Mouse (Mus musculus): ENCODE data around the gene R3hdm4. TPM values are rescaled to one million over a fixed set of nuclear protein-coding genes. Genes with fewer than 3 reads are reported as not detected.
A peak's percentile ranks its signal among the peaks of the same experiment; 100 is the strongest.

Gene R3hdm4
- polyA plus RNA-seq, 1 experiment from 2014 or later = 104 TPM

DNA sequence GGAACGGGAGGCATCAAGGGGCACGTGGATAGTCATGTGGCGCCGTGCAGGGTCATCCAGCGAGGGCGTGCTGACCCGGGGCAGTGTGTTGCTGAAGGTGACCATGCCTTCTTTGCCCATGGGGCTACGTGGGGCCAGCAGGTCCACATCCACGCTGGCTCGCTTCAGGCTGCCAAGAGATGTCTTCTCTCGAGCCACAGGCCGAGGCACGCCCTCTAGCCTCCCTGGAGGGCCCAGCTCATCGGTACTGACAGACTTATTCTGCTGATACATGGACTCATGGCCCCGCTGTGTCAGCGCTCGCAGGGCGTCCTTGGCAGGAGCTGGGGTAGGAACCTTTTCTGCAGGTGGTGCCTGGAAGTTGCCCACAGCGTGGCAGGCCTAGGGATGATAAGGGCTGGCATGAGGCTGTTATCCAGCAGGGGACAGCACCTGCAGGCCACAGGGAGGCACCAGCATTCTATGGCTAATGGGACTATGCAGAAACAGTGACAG, 55.2 kb downstream of the R3hdm4 start:
- Histone ChIP-seq H3K36me3 (ENCODE audit: control insufficient read depth, insufficient read depth, low read length) (peaks cover 30% of the 10 kb centered on the region), H3K27ac (ENCODE audit: low read depth, low read length) (no peak overlapping the region), H3K9me3 (ENCODE audit: control insufficient read depth, low read length) (no peaks in the 10 kb centered on the region), H3K4me2 (no peak overlapping the region), H3K4me1 (replicated peaks; ENCODE audit: control insufficient read depth, insufficient read depth, low read length) (no peaks in the 10 kb centered on the region; the same call in 1 of the 2 replicates), H3K27me3 (replicated peaks; ENCODE audit: control insufficient read depth, insufficient read depth, low read length) (no peaks in the 10 kb centered on the region), H3K9ac (ENCODE audit: low read depth, low read length) (no peak overlapping the region), H3K4me3 (ENCODE audit: low read depth, low read length) (no peak overlapping the region)
- ATAC-seq (replicated peaks; ENCODE audit: low FRiP score) = no peak
- 78% methylated on average over 19 of the region's 19 CpGs for WGBS
- no peak for DNase-seq (ENCODE audit: low spot score)

DNA sequence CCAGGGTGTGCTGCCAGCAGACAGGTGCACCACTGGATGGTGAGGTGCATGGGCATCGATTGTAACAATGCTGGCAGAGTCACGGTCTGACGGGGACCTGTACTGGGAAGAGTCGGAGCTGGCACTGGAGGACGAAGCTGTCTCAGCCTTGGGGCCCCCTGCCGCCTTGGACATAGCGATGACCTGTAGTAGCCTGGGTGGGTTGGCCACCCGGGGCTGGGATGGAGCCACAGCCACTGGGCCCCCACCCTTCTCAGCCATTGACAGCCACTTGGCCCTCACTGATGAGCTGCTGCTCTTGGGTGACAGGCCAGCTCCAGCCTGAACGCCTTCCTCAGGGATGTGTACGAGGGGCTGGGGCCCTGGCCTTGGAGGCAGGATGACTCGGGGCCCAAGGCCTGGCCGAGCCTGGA, 55.8 kb downstream of the R3hdm4 start:
- Histone ChIP-seq H3K27me3 (replicated peaks; ENCODE audit: control insufficient read depth, insufficient read depth, low read length) (no peaks in the 10 kb centered on the region), H3K4me2 (no peak overlapping the region), H3K4me1 (replicated peaks; ENCODE audit: control insufficient read depth, insufficient read depth, low read length) (no peaks in the 10 kb centered on the region; the same call in 1 of the 2 replicates), H3K9ac (ENCODE audit: low read depth, low read length) (no peak overlapping the region), H3K9me3 (ENCODE audit: control insufficient read depth, low read length) (no peaks in the 10 kb centered on the region), H3K36me3 (ENCODE audit: control insufficient read depth, insufficient read depth, low read length) (peaks cover 36% of the 10 kb centered on the region), H3K4me3 (ENCODE audit: low read depth, low read length) (no peak overlapping the region), H3K27ac (ENCODE audit: low read depth, low read length) (no peak overlapping the region)
- DNase-seq (ENCODE audit: low spot score) (peak; percentile 64), ATAC-seq (replicated peaks; ENCODE audit: low FRiP score) (peak; percentile 38; the same call in 1 of the 2 replicates)
- WGBS = 61% methylated on average over 12 of the region's 12 CpGs

DNA sequence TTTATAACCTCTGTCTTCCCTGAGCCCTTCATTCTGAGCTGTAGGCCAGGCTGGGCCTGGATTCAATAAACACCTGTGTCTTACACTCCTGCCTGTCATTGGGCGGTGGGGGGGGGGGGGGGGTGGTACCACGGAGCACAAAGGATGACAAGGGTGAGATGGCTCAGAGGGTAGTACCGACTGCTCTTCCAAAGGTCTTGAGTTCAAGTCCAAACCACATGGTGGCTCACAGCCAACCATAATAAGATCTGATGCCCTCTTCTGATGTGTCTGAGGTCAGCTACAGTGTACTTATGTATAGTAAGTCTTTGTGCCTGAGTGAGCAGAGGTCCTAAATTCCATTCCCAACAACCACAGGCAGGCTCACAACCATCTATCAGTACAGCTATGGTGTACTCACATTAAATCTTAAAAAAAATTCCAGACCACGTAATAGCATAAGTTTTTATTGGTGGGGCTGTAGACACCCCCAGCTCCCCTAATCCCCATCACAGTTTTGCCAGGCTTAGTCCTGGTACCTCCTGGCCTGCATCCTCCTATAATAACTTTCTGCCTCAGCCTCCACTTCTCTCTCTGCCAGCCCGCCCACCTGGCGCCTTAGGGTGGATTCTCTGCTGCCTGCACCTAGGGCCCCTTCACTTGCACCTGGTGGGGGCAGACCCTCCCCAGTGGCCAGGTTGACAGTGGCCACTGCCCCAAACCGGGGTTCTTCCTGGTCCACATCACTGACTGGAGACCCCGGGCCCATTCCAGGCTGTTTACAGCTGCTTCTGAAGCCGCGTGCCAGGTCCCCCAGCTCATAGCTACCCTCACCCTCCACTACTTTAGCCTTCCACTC, 56.4 kb downstream of the R3hdm4 start:
- peaks cover 42% of the 10 kb centered on the region for H3K36me3 ChIP-seq (ENCODE audit: control insufficient read depth, insufficient read depth, low read length)
- H3K9me3 ChIP-seq (ENCODE audit: control insufficient read depth, low read length) = no peaks in the 10 kb centered on the region
- H3K27me3 ChIP-seq (replicated peaks; ENCODE audit: control insufficient read depth, insufficient read depth, low read length) = no peaks in the 10 kb centered on the region
- no peak overlapping the region for H3K4me2 ChIP-seq
- ATAC-seq (replicated peaks; ENCODE audit: low FRiP score) (peak; percentile 27), DNase-seq (ENCODE audit: low spot score) (peak; percentile 34)
- H3K4me3 ChIP-seq (ENCODE audit: low read depth, low read length) = no peak overlapping the region
- H3K9ac ChIP-seq (ENCODE audit: low read depth, low read length) = no peak overlapping the region
- H3K27ac ChIP-seq (ENCODE audit: low read depth, low read length) = no peak overlapping the region
- 58% methylated on average over 10 of the region's 10 CpGs for WGBS
- H3K4me1 ChIP-seq (replicated peaks; ENCODE audit: control insufficient read depth, insufficient read depth, low read length) = no peaks in the 10 kb centered on the region; the same call in 1 of the 2 replicates

DNA sequence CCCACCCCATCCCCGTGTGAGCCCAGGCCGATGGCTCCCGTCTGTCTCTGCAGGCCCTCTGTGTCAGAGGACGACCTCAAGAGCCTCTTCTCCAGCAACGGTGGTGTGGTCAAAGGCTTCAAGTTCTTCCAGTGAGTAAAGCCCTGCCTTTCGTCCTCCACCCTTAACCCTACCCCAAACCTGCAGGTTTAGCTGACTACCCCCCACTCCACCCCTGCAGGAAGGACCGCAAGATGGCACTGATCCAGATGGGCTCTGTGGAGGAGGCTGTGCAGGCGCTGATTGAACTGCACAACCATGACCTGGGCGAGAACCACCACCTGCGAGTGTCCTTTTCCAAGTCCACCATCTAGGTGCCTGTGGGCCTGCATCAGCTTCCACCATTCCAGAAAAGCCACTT, 58.1 kb downstream of the R3hdm4 start:
- DNase-seq (ENCODE audit: low spot score) (no peak), ATAC-seq (replicated peaks; ENCODE audit: low FRiP score) (no peak)
- Histone ChIP-seq H3K27ac (ENCODE audit: low read depth, low read length) (no peak overlapping the region), H3K9me3 (ENCODE audit: control insufficient read depth, low read length) (no peaks in the 10 kb centered on the region), H3K27me3 (replicated peaks; ENCODE audit: control insufficient read depth, insufficient read depth, low read length) (no peaks in the 10 kb centered on the region), H3K36me3 (ENCODE audit: control insufficient read depth, insufficient read depth, low read length) (peaks cover 54% of the 10 kb centered on the region), H3K4me2 (no peak overlapping the region), H3K9ac (ENCODE audit: low read depth, low read length) (no peak overlapping the region), H3K4me1 (replicated peaks; ENCODE audit: control insufficient read depth, insufficient read depth, low read length) (peaks cover 3% of the 10 kb centered on the region), H3K4me3 (ENCODE audit: low read depth, low read length) (no peak overlapping the region)
- 76% methylated on average over 10 of the region's 10 CpGs for WGBS

DNA sequence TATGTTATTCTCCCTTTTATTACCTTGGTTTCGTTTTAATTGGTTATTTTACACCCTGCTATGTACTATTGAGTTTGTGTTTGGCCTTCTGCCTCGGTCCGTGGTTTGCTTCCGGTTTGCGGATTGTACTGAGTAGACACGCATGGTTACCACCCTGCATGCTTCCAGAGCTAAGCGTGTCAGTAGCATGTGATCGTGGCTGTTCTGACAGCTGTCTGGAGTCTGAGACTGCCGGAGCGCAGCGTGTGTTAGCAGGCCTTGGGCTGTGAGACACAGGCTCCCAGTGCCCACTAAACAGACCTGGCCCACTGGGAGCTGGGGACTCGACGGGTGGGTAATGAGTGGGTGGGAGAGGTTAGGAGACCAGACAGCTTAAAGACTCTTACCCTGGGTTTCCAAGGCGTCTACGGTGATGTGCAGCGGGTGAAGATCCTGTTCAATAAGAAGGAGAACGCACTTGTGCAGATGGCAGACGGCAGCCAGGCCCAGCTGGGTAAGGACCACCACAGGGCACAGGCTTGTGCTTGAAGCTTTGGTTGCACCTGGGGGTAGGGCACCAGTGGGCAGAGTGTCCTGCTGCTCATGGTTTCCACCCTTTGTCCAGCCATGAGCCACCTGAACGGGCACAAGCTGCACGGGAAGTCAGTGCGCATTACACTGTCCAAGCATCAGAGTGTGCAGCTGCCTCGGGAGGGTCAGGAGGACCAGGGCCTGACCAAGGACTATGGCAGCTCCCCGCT, 58.8 kb downstream of the R3hdm4 start:
- no peaks in the 10 kb centered on the region for H3K9me3 ChIP-seq (ENCODE audit: control insufficient read depth, low read length)

DNA sequence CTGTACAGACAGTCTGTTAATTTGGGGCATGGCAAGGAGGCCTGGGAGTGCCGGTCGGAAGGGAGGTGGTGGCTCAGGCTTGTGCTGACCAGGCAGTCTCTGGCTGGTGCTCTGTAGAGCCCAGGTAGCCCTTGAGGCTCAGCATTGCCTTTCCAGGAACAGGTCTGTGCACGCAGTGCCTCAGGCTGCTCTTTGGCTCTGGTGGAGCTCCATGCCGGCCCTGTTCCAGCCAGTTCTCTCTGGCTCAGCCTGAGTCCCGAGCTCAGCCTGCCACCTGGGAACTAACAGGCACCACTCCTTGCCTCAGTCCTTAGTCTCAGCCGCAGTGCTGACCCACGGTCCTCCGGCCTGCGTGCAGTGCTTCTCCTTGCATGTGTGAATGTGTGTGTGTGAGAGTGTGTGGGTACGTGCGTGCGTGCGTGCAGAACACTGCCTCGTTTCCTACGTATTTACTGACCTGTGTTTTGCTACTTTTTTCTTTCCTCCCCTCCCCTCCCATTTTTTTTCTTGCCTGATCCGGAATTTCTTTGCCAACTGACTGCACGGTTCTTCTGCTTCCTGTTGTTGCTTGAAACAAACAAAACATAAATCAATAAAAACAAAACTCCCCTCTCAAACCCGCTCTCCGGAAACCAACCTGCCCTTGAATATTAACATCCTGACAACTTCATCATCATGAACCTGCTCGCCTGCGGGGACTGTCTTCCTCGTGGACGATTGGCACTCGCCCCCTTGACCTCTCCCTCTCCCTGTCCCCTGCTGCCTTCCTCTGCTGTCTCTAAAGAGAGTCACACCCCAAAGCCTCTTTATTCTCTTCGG, 59.6 kb downstream of the R3hdm4 start:
- peaks cover 67% of the 10 kb centered on the region for H3K36me3 ChIP-seq (ENCODE audit: control insufficient read depth, insufficient read depth, low read length)
- H3K4me2 ChIP-seq = no peak overlapping the region
- 85% methylated on average over 25 of the region's 25 CpGs for WGBS
- no peak for DNase-seq (ENCODE audit: low spot score)
- no peak overlapping the region for H3K4me3 ChIP-seq (ENCODE audit: low read depth, low read length)
- ATAC-seq (replicated peaks; ENCODE audit: low FRiP score) = no peak
- H3K27me3 ChIP-seq (replicated peaks; ENCODE audit: control insufficient read depth, insufficient read depth, low read length) = no peaks in the 10 kb centered on the region
- no peaks in the 10 kb centered on the region for H3K9me3 ChIP-seq (ENCODE audit: control insufficient read depth, low read length)
- no peak overlapping the region for H3K27ac ChIP-seq (ENCODE audit: low read depth, low read length)
- H3K9ac ChIP-seq (ENCODE audit: low read depth, low read length) = no peak overlapping the region
- H3K4me1 ChIP-seq (replicated peaks; ENCODE audit: control insufficient read depth, insufficient read depth, low read length) = peaks cover 18% of the 10 kb centered on the region

More for the DNA sequence above, 58.8 kb downstream of the R3hdm4 start:
- Histone ChIP-seq H3K36me3 (ENCODE audit: control insufficient read depth, insufficient read depth, low read length) (peaks cover 59% of the 10 kb centered on the region), H3K9ac (ENCODE audit: low read depth, low read length) (no peak overlapping the region), H3K4me3 (ENCODE audit: low read depth, low read length) (no peak overlapping the region), H3K4me1 (replicated peaks; ENCODE audit: control insufficient read depth, insufficient read depth, low read length) (peaks cover 10% of the 10 kb centered on the region), H3K27ac (ENCODE audit: low read depth, low read length) (no peak overlapping the region), H3K4me2 (no peak overlapping the region), H3K27me3 (replicated peaks; ENCODE audit: control insufficient read depth, insufficient read depth, low read length) (no peaks in the 10 kb centered on the region)
- 92% methylated on average over 23 of the region's 23 CpGs for WGBS
- no peak for ATAC-seq (replicated peaks; ENCODE audit: low FRiP score)
- no peak for DNase-seq (ENCODE audit: low spot score)

DNA sequence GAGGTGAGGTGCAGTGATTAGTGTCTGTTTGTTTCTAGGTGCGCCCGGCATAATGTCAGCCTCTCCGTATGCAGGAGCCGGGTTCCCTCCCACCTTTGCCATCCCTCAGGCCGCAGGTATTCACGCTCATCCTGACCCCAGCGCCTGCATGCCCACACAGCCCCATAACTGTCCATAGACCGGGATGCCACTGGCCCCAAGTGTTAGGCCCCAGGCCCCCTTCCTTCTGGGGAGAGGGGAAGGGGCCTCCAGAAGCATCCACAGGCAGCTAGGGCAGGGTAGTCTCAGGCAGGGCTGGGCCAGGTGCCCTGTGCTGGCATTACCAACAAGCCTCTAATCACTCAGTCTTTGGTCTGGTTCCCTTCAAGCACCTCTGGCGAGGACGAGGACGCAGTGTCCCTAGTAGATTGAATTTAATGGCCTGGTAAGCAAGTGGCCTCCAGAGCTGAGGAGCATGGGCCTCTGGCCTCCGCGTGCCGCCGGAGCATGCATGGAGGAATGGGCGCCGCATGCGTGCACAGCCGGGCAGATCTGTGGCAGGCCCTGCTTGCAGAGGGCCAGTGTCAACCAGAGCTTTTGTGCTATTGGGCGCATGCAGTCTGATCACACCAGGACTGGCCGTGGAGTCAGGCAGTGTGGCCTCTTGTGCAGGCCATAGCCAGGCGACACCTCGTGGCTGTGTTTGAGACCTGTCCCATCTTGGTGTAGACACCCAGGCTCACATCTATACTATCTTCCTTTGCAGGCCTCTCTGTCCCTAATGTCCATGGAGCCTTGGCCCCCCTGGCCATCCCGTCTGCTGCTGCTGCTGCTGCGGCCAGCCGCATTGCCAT, 60.7 kb downstream of the R3hdm4 start:
- no peak for ATAC-seq (replicated peaks; ENCODE audit: low FRiP score)
- DNase-seq (ENCODE audit: low spot score) = no peak
- peaks cover 21% of the 10 kb centered on the region for H3K4me1 ChIP-seq (replicated peaks; ENCODE audit: control insufficient read depth, insufficient read depth, low read length)
- no peaks in the 10 kb centered on the region for H3K27me3 ChIP-seq (replicated peaks; ENCODE audit: control insufficient read depth, insufficient read depth, low read length)
- H3K4me2 ChIP-seq = no peak overlapping the region
- no peak overlapping the region for H3K27ac ChIP-seq (ENCODE audit: low read depth, low read length)
- H3K36me3 ChIP-seq (ENCODE audit: control insufficient read depth, insufficient read depth, low read length) = peaks cover 75% of the 10 kb centered on the region
- H3K4me3 ChIP-seq (ENCODE audit: low read depth, low read length) = no peak overlapping the region
- WGBS = 95% methylated on average over 26 of the region's 26 CpGs
- H3K9me3 ChIP-seq (ENCODE audit: control insufficient read depth, low read length) = no peaks in the 10 kb centered on the region
- H3K9ac ChIP-seq (ENCODE audit: low read depth, low read length) = no peak overlapping the region
